Mouse (Mus musculus): Measurements from ENCODE around the gene Tfeb. TPM values are rescaled to one million over a fixed set of nuclear protein-coding genes. Genes with fewer than 3 reads are reported as not detected.

Gene Tfeb
- polyA plus RNA-seq, 2 experiments from 2014 or later = 5.2 to 5.7 TPM

- no peak for ATAC-seq
Measured at GRCm38 (mm10) chr17:47833628-47834481, 97.0 kb downstream of the Tfeb start.

- no peak for ATAC-seq
Measured at GRCm38 (mm10) chr17:47834482-47834767, 97.6 kb downstream of the Tfeb start, which contains the start of gene Mdfi. Gene Mdfi (minus strand): TSS chr17:47834691.

GRCm38 (mm10) chr17:47837808-47838207 is 101.0 kb downstream of the Tfeb start:
- no peak for ATAC-seq

- ATAC-seq = no peak
Measured at GRCm38 (mm10) chr17:47841521-47841920, 104.7 kb downstream of the Tfeb start.

Other genes starting within 250 kb of the Tfeb start
- gene Taf8, start 234.7 kb upstream of the Tfeb start, polyA plus RNA-seq (2017; shearing (Covaris generic)) = 10 to 100 TPM; 61.1 to 95.4 TPM
- 100 to 1,000 TPM; 149 to 151 TPM for gene Ccnd3, start 232.0 kb upstream of the Tfeb start, polyA plus RNA-seq (2017; shearing (Covaris generic))
- 10 to 100 TPM; 10.6 to 14.2 TPM for gene Bysl, start 125.5 kb upstream of the Tfeb start, polyA plus RNA-seq (2017; shearing (Covaris generic))
- 10 to 100 TPM; 36.0 to 37.0 TPM for gene Med20, start 125.4 kb upstream of the Tfeb start, polyA plus RNA-seq (2017; shearing (Covaris generic))
- under 1 TPM in 1 of 2 experiments, not detected in 1; 0.73 TPM for gene Gm20517, start 125.4 kb upstream of the Tfeb start, polyA plus RNA-seq (2017; shearing (Covaris generic))
- gene Usp49, start 106.3 kb upstream of the Tfeb start, polyA plus RNA-seq (2017; shearing (Covaris generic)) = under 1 TPM; 0.43 to 0.78 TPM
- 100 to 1,000 TPM; 264 to 319 TPM for gene Tomm6, start 48.6 kb upstream of the Tfeb start, polyA plus RNA-seq (2017; shearing (Covaris generic))
- under 1 TPM; 0.16 to 0.49 TPM for gene Frs3, start 48.0 kb upstream of the Tfeb start, polyA plus RNA-seq (2017; shearing (Covaris generic))
- not detected for gene Gm21981, start 42.6 kb upstream of the Tfeb start, polyA plus RNA-seq (2017; shearing (Covaris generic))
- not detected for gene Prickle4, start 42.3 kb upstream of the Tfeb start, polyA plus RNA-seq (2017; shearing (Covaris generic))
- gene Pgc, start 10.2 kb upstream of the Tfeb start, polyA plus RNA-seq (2017; shearing (Covaris generic)) = not detected
- not detected for gene Mdfi, start 97.7 kb downstream of the Tfeb start, polyA plus RNA-seq (2017; shearing (Covaris generic))
- 1 to 10 TPM; 2.1 to 4.4 TPM for gene Foxp4, start 187.6 kb downstream of the Tfeb start, polyA plus RNA-seq (2017; shearing (Covaris generic))

All from CD4-positive, CD25-positive, alpha-beta regulatory T cell, adult 4 months (primary cell).